Mouse (Mus musculus) liver, embryonic 14.5 days (tissue): Measurements from ENCODE around the gene Vmn1r51. TPM values are rescaled to one million over a fixed set of nuclear protein-coding genes. Genes with fewer than 3 reads are reported as not detected.

Experiments
- ATAC-seq: fragments of 200-750 bp; cut with Nextera tagmentation; 2 replicates; pipeline ENCODE4 v1.8.0; 2017; ENCODE audit warnings: moderate number of reproducible peaks, mild to moderate bottlenecking, moderate library complexity; ENCODE audit not compliant: insufficient read depth
- DNase-seq, 3 experiments: peaks; one replicate each; pipeline ENCODE4 v3.0.0-alpha.2; 2012 to 2013; ENCODE audit warnings: low read depth in 3 of 3, low spot score in 3 of 3
- H3K27ac ChIP-seq: fragments of 300-500 bp; sonication (generic); 2 replicates; pipeline ENCODE4 v1.5.1; 2014; ENCODE audit warnings: moderate library complexity, mild to moderate bottlenecking, control low read depth, inconsistent platforms
- H3K27me3 ChIP-seq: fragments of 300-500 bp; sonication (generic); 2 replicates; pipeline ENCODE4 v1.6.1; 2014; ENCODE audit warnings: mild to moderate bottlenecking, low read length, moderate library complexity; ENCODE audit not compliant: control insufficient read depth, insufficient read depth
- H3K36me3 ChIP-seq: fragments of 300-500 bp; sonication (generic); replicated peaks from 2 replicates; pipeline ENCODE4 v1.6.1; 2014; ENCODE audit warnings: low read depth; ENCODE audit not compliant: control insufficient read depth, insufficient read depth
- H3K4me1 ChIP-seq, 2 experiments: fragments of 200-500 bp in 1 of 2; fragments of 300-500 bp in 1 of 2; sonication (generic) in 1 of 2; replicated peaks; 2 replicates each; pipeline ENCODE4 v1.6.1; 2012 to 2014; ENCODE audit warnings: antibody characterized with exemption in 1 of 2, inconsistent platforms in 1 of 2, low read length in 1 of 2; ENCODE audit not compliant: control insufficient read depth in 2 of 2, insufficient read depth in 2 of 2
- H3K4me2 ChIP-seq: fragments of 300-500 bp; sonication (generic); 2 replicates; pipeline ENCODE4 v1.6.1; 2014; ENCODE audit warnings: low read depth, mild to moderate bottlenecking, control low read depth, moderate library complexity
- H3K4me3 ChIP-seq, 2 experiments: fragments of 200-500 bp in 1 of 2; fragments of 300-500 bp in 1 of 2; sonication (generic) in 1 of 2; 2 replicates each; pipeline ENCODE4 v1.5.1; 2012 to 2014; ENCODE audit warnings: low read depth in 2 of 2, low read length in 2 of 2, mild to moderate bottlenecking in 2 of 2, control low read depth in 1 of 2, inconsistent platforms in 1 of 2, moderate library complexity in 1 of 2; ENCODE audit not compliant: insufficient read depth in 1 of 2
- H3K9ac ChIP-seq: fragments of 300-500 bp; sonication (generic); replicated peaks from 2 replicates; pipeline ENCODE4 v1.6.1; 2014; ENCODE audit warnings: mild to moderate bottlenecking, control low read depth, moderate library complexity
- H3K9me3 ChIP-seq: fragments of 300-500 bp; sonication (generic); 2 replicates; pipeline ENCODE4 v1.6.1; 2016; ENCODE audit warnings: low read length, mixed read lengths; ENCODE audit not compliant: control insufficient read depth
- CTCF ChIP-seq: IDR thresholded peaks from 2 replicates; pipeline ENCODE4 v1.5.1; 2016; ENCODE audit warnings: antibody characterized with exemption, low read depth, control low read depth
- EP300 ChIP-seq: IDR thresholded peaks from 2 replicates; pipeline ENCODE4 v1.6.1; 2016; ENCODE audit warnings: antibody characterized with exemption, low read depth
- WGBS: fragments of 180-500 bp; shearing (Covaris S2); extraction: QIAGEN DNeasy Blood & Tissue Kit; methylation state at CpG from one replicate; pipeline ENCODE4 v1.1.7; 2014; ENCODE audit not compliant: insufficient replicate concordance; 5-methylcytosine and 5-hydroxymethylcytosine counted together
- polyA plus RNA-seq, 2 experiments: library from polyadenylated mRNA; depleted of rRNA in 1 of 2; stranded (reverse) in 1 of 2; unstranded in 1 of 2; fragments of >200 nt; fragmentation: Nextera tagmentation in 1 of 2; extraction: Ambion mirVana in 1 of 2; gene quantifications; 2 replicates each; pipeline versions ENCODE4 v1.2.1 to v1.2.3; 2012 to 2014

Gene Vmn1r51
- polyA plus RNA-seq, 2 experiments = not detected

- H3K4me2 ChIP-seq = no peak within 1 kb of the TSS
- DNase-seq (no peak), ATAC-seq (no peak)
- H3K27me3 ChIP-seq = no peaks in the 10 kb centered on the region
- no peak within 1 kb of the TSS for H3K27ac ChIP-seq
- H3K36me3 ChIP-seq = no peaks in the 10 kb centered on the region
- H3K4me1 ChIP-seq = no peaks in the 10 kb centered on the region
- WGBS = 34% methylated on average over 2 of the region's 2 CpGs
- H3K9ac ChIP-seq = no peak within 1 kb of the TSS
- TF ChIP-seq EP300 = no peak
- no peak for TF ChIP-seq CTCF
- no peak within 1 kb of the TSS for H3K4me3 ChIP-seq
- H3K9me3 ChIP-seq = no peaks in the 10 kb centered on the region
Measured at GRCm38 (mm10) chr6:90174508-90174907, 52.1 kb downstream of the Vmn1r51 start, which contains the start of gene Vmn1r52. Gene Vmn1r52, plus strand, starts transcription at chr6:90174808.

Other genes with a start within 250 kb of the Vmn1r51 start
- gene Vmn1r42, start 246.2 kb upstream of the Vmn1r51 start, polyA plus RNA-seq (2012; rRNA removed) = not detected in 2 replicates
- gene Vmn1r42, start 246.2 kb upstream of the Vmn1r51 start, polyA plus RNA-seq (2014; fragmentation: Nextera tagmentation; extraction: Ambion mirVana) = not detected in 2 replicates
- gene Vmn1r43, start 246.2 kb upstream of the Vmn1r51 start, polyA plus RNA-seq (2012; rRNA removed) = not detected in 2 replicates
- not detected in 2 replicates for gene Vmn1r43, start 246.2 kb upstream of the Vmn1r51 start, polyA plus RNA-seq (2014; fragmentation: Nextera tagmentation; extraction: Ambion mirVana)
- gene Vmn1r44, start 238.9 kb upstream of the Vmn1r51 start, polyA plus RNA-seq (2012; rRNA removed) = not detected in 2 replicates
- gene Vmn1r44, start 238.9 kb upstream of the Vmn1r51 start, polyA plus RNA-seq (2014; fragmentation: Nextera tagmentation; extraction: Ambion mirVana) = not detected in 2 replicates
- gene Vmn1r45, start 182.0 kb upstream of the Vmn1r51 start, polyA plus RNA-seq (2012; rRNA removed) = not detected in 2 replicates
- not detected in 2 replicates for gene Vmn1r45, start 182.0 kb upstream of the Vmn1r51 start, polyA plus RNA-seq (2014; fragmentation: Nextera tagmentation; extraction: Ambion mirVana)
- gene Vmn1r46, start 153.3 kb upstream of the Vmn1r51 start, polyA plus RNA-seq (2012; rRNA removed) = not detected in 2 replicates
- gene Vmn1r46, start 153.3 kb upstream of the Vmn1r51 start, polyA plus RNA-seq (2014; fragmentation: Nextera tagmentation; extraction: Ambion mirVana) = not detected in 2 replicates
- not detected in 2 replicates for gene Vmn1r47, start 106.4 kb upstream of the Vmn1r51 start, polyA plus RNA-seq (2012; rRNA removed)
- not detected in 2 replicates for gene Vmn1r47, start 106.4 kb upstream of the Vmn1r51 start, polyA plus RNA-seq (2014; fragmentation: Nextera tagmentation; extraction: Ambion mirVana)
- gene Vmn1r48, start 85.8 kb upstream of the Vmn1r51 start, polyA plus RNA-seq (2012; rRNA removed) = not detected in 2 replicates
- not detected in 2 replicates for gene Vmn1r48, start 85.8 kb upstream of the Vmn1r51 start, polyA plus RNA-seq (2014; fragmentation: Nextera tagmentation; extraction: Ambion mirVana)
- gene Vmn1r49, start 44.1 kb upstream of the Vmn1r51 start, polyA plus RNA-seq (2012; rRNA removed) = not detected in 2 replicates
- not detected in 2 replicates for gene Vmn1r49, start 44.1 kb upstream of the Vmn1r51 start, polyA plus RNA-seq (2014; fragmentation: Nextera tagmentation; extraction: Ambion mirVana)
- not detected in 2 replicates for gene Vmn1r50, start 21.2 kb upstream of the Vmn1r51 start, polyA plus RNA-seq (2012; rRNA removed)
- not detected in 2 replicates for gene Vmn1r50, start 21.2 kb upstream of the Vmn1r51 start, polyA plus RNA-seq (2014; fragmentation: Nextera tagmentation; extraction: Ambion mirVana)
- not detected in 2 replicates for gene Vmn1r52, start 52.2 kb downstream of the Vmn1r51 start, polyA plus RNA-seq (2012; rRNA removed)
- gene Vmn1r52, start 52.2 kb downstream of the Vmn1r51 start, polyA plus RNA-seq (2014; fragmentation: Nextera tagmentation; extraction: Ambion mirVana) = not detected in 2 replicates
- not detected in 2 replicates for gene V1ra8, start 80.2 kb downstream of the Vmn1r51 start, polyA plus RNA-seq (2012; rRNA removed)
- gene V1ra8, start 80.2 kb downstream of the Vmn1r51 start, polyA plus RNA-seq (2014; fragmentation: Nextera tagmentation; extraction: Ambion mirVana) = not detected in 2 replicates
- gene Vmn1r53, start 101.8 kb downstream of the Vmn1r51 start, polyA plus RNA-seq (2012; rRNA removed) = not detected in 2 replicates
- not detected in 2 replicates for gene Vmn1r53, start 101.8 kb downstream of the Vmn1r51 start, polyA plus RNA-seq (2014; fragmentation: Nextera tagmentation; extraction: Ambion mirVana)
- gene Vmn1r54, start 123.7 kb downstream of the Vmn1r51 start, polyA plus RNA-seq (2012; rRNA removed) = not detected in 2 replicates
- not detected in 2 replicates for gene Vmn1r54, start 123.7 kb downstream of the Vmn1r51 start, polyA plus RNA-seq (2014; fragmentation: Nextera tagmentation; extraction: Ambion mirVana)
- not detected in 2 replicates for gene BC048671, start 178.6 kb downstream of the Vmn1r51 start, polyA plus RNA-seq (2012; rRNA removed)
- not detected in 2 replicates for gene BC048671, start 178.6 kb downstream of the Vmn1r51 start, polyA plus RNA-seq (2014; fragmentation: Nextera tagmentation; extraction: Ambion mirVana)
- gene Chst13, start 202.6 kb downstream of the Vmn1r51 start, polyA plus RNA-seq (2012; rRNA removed) = 9.0 and 9.1 TPM in 2 replicates
- gene Chst13, start 202.6 kb downstream of the Vmn1r51 start, polyA plus RNA-seq (2014; fragmentation: Nextera tagmentation; extraction: Ambion mirVana) = 14.3 and 14.6 TPM in 2 replicates
- gene Uroc1, start 210.7 kb downstream of the Vmn1r51 start, polyA plus RNA-seq (2012; rRNA removed) = 14.6 and 17.5 TPM in 2 replicates
- 9.6 and 11.5 TPM in 2 replicates for gene Uroc1, start 210.7 kb downstream of the Vmn1r51 start, polyA plus RNA-seq (2014; fragmentation: Nextera tagmentation; extraction: Ambion mirVana)
- gene Zxdc, start 246.9 kb downstream of the Vmn1r51 start, polyA plus RNA-seq (2012; rRNA removed) = 3.0 and 3.3 TPM in 2 replicates
- gene Zxdc, start 246.9 kb downstream of the Vmn1r51 start, polyA plus RNA-seq (2014; fragmentation: Nextera tagmentation; extraction: Ambion mirVana) = 3.0 and 3.9 TPM in 2 replicates